Mouse (Mus musculus): ENCODE data around the gene Dpy19l3. TPM values are rescaled to one million over a fixed set of nuclear protein-coding genes. Genes with fewer than 3 reads are reported as not detected.

Dpy19l3 gene
- total RNA-seq (2015) (4.9 and 6.2 TPM in 2 replicates), total RNA-seq (2017) (1.3 and 1.7 TPM in 2 replicates)

DNA sequence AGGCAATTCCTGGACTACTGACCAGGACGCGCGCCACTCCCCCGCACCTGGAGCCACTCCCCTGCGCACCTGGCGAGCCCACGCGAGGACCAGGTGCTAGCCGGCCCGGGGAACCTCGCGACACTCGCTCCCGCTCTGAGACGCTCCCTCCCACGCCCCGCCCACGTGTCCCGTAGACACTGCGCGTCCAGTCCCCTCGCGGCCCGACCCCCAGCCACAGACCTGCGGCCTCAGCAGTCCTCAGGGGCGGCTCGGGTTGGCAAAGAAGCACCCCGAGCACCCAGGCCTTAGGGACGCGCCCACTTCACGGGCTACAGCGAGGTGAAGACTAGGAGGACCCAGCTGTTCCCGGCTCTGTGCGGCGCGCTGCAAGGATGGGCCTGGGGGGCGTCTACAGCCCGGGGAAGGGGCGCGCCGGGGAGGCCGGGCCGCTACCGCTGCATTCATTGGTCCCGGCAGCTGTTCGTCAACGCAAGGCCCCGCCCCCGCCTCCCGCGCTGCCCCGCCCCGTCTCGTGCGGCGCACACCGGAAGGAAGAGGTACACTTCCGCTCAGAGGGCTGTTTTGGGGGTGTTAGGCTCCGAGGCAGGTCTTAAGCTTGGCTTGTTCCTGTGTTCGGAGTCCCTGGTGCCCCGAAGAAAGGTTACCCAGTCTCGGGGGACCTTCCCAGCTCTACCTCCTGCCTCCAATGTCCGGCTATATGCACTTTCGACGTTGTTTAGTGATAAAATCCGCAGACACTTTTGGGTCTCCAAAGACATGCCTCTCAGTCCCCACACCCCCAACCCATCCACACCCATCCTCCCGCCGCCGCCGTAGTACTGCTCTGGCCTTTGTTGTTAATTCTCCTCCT is at the start of gene Dpy19l3:
Gene Dpy19l3 (minus strand): TSS at position 422 of the 853 bp plus-strand sequence.
- ATAC-seq (ENCODE audit: poor library complexity, severe bottlenecking), result peak; percentile 85

DNA sequence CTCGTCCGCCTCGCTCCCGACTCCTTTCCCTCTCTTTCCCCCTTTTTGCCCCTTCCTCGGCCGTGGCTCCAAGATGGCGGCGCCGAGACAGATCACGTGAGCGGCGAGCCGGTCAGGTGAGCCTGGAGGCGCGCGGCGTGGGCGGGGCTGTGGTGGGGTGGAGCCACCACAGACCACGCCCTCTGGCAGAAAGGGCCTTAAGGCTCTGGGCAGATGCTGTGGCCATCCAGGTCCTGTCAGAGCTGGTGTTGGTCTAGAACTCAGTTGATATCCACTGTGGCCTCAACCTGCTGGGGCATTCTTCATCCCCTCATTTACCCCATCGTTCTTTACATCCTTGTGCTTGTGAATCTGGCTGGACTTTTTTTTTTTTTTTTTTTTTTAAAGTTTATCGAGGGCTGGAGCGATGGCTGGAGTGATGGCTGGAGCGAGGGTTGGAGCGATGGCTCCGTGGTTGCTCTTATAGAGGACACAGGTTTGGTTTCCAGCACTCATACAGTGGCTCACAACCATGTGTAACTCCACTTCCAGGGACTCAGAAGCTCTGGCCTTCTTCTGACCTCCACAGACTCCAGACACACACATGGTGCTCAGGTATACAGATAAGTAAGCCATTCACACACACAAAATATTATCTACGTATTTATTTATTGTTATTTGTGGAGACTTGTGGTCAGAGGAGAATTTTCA is 48.8 kb upstream of the Dpy19l3 start, which contains the start of gene Zfp507:
Gene Zfp507 (minus strand): TSS at position 98 of the 690 bp plus-strand sequence.
- ATAC-seq (ENCODE audit: poor library complexity, severe bottlenecking), result peak; percentile 97

DNA sequence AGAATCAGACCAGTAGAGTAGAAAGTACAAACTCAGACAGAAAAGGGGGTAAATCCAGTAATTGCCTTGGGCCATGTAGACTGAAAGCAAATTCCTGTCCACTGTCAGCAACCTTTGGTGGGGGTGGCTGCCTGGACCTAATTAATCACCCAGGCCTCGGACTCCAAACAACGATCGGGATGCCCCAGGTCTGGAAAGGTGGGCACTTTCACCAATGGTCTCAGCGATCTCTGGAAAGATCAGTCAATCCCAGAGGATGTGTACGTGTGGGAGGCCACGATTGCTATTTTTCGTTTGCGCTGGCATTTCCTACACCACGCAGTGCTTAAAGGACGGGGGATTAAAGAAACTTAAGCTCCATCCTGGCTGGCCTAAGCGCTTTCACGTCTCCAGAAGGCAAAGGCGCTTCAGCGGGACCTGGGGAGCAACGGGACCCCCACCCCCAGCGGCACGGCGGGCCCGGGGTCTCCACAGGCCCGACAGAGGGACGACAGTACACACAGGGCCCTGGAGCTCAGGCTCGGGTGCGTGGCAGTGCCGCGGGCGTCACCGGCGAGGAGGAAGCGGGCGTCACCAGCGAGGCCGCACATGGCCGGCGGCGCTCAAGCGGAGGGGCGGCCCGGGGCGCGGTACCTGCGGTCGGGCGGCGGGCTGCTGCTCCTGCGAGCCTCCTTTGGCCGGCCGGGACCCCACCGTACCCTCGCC is 48.1 kb upstream of the Dpy19l3 start:
- ATAC-seq (ENCODE audit: poor library complexity, severe bottlenecking), result peak; percentile 75

DNA sequence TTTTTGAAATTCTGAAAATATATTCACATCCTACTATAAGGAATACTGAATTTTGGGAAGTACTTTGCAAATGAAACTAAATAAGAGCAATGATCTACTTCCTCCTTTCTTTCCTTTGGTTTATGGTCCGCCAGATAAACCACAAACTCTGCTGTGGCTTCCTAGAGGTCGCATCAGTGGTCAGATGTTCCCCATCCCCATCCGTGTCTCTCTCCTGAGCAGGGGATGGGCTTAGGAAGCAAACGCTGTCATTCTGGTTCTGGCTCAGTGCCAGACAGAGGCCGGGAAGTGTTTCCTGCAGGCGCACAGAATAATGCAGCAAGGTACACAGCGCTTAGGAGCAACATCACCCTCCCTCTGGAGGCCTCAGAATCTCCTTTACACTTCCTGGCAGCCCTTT is 41.9 kb upstream of the Dpy19l3 start:
- peak; percentile 79 for ATAC-seq (ENCODE audit: poor library complexity, severe bottlenecking)

DNA sequence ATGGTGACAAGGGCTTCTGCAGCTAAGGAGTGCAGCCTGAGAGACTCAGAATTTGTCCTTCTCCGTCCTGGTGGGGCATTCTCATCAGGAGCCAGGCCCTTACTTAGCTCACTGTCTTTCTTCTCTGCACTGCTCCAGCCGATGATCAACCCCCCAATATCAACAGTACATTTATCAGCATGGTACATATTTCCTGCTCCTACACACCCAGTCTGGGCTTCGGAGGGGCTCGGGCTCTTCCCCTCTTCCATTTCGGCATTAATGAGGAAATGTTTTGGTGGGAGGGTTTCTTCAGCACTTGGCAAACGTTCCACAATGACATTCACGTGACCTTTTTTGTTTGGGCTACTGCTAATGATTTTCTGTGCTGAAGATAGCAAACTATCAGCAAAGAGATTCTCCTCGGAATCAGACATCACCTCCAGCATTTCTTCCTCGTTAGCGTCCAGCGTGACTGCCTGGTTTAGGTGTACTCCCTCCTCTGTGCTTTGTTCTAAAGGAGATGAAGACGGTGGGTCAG is 40.0 kb upstream of the Dpy19l3 start:
- no peak for ATAC-seq (ENCODE audit: poor library complexity, severe bottlenecking)

DNA sequence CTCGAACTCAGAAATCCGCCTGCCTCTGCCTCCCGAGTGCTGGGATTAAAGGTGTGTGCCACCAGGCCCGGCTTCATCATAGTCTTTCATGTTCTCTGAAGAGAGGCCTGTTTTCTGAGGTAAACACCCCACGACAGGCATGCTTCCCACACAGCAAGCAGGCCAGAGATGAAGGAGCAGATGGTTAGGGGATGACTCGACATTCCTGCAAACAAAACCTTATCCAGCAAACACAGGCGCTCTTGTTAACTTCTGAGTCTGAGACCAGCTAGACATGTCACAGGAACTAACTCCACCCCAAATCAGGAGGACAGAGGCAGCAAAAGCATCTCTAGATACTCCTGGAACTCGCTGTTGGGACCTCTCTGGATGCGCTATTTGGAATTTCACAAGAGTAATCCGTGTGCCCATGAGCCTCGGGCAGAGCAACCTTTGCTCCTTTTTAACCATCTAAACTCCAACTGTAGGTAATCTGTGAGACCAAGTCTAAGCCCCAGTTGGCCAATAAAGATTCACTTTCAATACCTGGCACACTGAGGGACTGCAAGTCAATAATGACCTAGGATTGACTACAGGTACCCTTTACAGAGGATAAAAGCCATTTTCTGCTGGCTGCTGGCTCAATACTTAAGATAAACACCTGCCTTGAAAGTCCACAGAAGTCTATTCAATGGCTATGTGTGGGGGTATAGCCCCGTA is 38.0 kb upstream of the Dpy19l3 start:
- ATAC-seq (ENCODE audit: poor library complexity, severe bottlenecking), result no peak

DNA sequence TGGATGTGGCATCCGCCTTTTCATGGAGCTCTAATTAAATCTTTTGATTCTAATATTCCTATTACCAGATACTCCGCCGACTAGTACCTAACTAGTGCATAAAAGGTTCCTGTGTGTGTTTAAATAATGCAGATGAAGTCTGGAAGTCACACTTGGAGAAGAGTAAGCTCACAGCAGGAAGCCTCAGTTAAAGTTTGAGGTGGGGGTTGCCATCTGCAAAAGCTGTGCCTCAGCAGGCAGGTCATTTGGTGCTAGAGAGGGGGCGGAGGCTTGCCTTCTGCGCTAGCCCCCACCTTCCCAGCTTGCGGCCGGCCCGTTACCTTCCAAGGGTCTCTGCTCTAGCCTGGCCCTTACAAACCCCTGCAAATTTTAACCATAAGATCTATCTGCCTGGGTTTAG is 36.7 kb upstream of the Dpy19l3 start:
- no peak for ATAC-seq (ENCODE audit: poor library complexity, severe bottlenecking)

DNA sequence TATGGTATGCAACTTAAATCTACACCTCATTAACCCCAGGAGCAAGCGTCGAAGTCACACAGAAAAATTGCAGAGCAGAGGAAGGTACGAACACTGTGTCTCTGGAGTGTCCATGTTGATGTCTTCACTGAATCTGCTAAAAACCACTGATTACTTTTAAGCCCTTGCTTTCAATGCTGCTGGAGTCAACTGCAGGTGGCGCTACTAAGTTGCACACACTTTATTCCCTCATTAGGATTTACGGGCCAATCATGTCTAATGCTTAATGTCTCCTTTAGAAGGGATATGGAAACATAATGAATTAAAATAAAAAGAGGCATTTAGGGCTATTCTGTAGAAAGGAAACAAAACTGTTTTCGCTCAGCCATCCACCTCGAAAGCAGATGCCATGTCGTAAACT is 35.9 kb upstream of the Dpy19l3 start:
- no peak for ATAC-seq (ENCODE audit: poor library complexity, severe bottlenecking)

DNA sequence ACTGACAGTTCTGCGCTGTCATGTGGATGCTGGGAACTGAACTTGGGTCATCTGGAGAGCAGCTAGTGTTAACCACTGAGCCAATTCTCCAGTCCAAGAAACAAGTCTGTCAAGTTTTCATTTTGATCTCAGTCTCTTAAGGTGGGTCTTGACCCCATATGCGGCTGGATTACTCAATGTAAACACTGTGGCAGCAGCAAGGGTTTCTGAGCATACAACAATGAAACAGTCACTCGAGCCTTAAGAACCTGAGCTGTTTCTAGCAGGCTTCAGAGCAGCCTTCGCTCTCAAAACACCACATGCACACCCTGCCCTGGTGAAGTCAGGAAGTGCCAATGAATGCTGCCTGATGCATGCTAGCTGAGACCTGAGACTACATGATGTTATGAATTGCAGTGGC is 31.3 kb upstream of the Dpy19l3 start:
- no peak for ATAC-seq (ENCODE audit: poor library complexity, severe bottlenecking)

DNA sequence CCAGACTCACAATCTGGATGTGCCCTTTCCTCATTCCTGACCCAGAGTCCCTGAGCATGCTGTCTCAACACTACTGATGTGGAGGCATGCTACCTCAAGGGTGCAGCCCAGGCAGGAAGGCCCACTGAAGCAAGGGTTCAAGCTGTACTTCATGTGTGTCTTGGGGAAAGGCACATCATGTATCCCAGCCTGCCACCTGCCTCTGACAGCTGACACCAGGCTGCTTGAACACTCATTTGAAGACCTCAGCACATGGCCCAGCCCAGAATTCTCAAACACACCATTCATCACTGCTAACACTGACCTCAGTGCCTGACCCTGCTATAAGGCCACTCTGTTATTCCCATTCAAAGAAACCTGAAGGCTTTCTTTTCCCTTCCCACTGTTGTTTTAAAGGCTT is 28.0 kb upstream of the Dpy19l3 start:
- no peak for ATAC-seq (ENCODE audit: poor library complexity, severe bottlenecking)

DNA sequence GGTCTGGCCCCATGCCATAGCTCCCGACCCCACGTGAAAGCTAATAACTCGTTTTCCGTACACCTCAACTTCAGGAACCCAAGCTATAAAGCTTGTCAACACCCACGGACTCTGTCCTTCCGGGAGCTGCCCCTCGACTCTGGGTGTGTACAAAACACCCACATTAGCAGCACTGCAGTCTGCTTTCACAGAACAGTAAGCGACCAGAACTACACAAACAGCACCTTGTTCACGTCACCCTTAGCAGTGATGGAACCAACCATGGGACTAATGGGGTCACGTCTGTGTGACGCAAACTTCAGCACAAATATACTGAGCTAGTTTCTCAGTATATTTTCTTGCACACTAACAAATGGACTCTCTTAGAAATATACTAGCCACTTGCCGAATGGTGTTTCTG is 19.9 kb upstream of the Dpy19l3 start:
- no peak for ATAC-seq (ENCODE audit: poor library complexity, severe bottlenecking)

DNA sequence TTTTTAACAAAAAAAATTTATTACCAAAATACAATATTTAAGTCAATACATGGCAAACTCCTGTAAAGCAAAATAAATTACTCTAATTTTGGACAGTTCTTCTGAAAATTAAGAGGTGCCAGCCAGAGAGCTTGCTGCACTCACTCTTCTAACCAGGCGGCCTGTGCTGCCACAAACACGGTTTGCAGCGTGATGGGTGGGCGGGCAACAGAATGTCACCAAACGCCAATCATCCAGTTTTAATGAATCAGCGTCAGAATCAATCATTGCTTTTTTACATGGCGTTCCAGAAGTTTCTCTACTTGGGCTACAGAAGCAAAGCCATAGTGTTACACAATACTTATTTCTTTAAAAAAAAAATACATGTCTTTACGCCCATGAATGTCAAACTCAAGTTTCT is 18.1 kb upstream of the Dpy19l3 start:
- no peak for ATAC-seq (ENCODE audit: poor library complexity, severe bottlenecking)

DNA sequence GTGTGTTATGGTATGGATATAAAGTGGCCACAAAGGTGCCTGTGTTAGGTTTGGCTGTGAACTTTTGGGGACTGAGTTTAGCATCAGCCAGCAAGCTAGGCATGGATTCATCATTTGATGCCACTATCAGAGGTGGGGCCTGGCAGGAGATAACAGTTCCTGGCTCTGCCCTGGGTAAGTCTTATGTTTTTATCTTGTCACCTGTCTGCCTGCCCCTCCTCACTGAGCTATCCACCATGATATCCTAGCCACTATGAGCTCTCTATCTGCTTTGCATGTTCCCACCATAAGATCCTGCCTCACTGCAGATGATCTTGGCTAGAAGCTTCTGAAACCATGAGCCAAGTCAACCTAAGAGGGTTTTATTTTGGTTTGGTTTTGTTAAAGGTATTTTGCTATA is 16.9 kb upstream of the Dpy19l3 start:
- no peak for ATAC-seq (ENCODE audit: poor library complexity, severe bottlenecking)

DNA sequence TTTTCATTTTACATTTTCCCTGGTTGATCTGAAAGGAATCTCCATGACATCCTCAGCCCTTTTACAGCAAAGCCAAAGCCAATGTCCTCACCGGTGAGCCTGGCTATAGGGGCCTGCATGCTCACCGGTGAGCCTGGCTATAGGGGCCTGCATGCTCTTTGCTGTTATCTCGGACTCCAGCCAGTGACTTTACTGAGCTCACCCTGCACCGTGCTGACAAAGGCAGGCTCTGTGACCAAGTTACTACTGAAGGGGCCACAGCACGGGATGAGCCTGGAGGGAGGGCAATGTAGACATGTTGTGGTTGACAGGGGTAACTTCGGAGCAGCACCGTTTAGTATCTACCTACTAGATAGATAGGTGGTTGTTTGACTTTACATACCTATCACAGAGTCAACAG is 15.9 kb upstream of the Dpy19l3 start:
- no peak for ATAC-seq (ENCODE audit: poor library complexity, severe bottlenecking)

DNA sequence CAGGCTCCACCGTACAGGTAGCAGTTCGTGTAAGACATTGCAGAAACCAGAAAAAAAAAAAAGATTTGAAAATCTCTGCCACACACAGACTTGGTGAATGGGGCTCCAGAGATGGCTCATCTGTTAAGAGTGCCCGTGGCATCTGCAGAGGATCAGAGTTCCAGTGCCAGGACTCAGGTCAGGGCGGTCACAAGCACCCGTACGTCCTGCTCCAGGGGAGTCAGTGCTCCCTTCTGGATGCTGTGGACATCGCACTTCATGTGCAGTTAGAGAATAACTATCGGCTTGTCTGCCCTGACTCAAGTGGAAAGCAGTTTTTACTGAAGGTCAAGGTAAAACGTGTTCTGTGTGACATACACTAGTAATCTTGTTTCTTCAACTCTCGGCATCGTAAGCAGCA is 10.2 kb upstream of the Dpy19l3 start:
- no peak for ATAC-seq (ENCODE audit: poor library complexity, severe bottlenecking)

DNA sequence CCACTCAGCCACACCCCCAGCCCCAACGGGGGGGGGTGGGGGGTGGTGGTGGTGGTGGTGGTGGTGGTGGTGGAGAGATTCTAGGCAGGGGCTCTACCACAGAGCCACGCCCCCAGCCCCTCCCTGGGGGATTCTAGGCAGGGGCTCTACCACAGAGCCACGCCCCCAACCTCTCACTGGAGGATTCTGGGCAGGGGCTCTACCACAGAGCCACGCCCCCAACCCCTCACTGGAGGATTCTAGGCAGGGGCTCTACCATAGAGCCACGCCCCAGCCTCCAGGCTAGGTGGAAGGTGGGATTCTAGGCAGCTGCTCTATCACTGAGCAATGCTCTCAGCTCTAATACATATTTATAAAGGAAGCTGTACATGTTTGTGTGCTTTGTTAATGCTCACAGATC is 7.5 kb upstream of the Dpy19l3 start:
- ATAC-seq (ENCODE audit: poor library complexity, severe bottlenecking), result no peak

DNA sequence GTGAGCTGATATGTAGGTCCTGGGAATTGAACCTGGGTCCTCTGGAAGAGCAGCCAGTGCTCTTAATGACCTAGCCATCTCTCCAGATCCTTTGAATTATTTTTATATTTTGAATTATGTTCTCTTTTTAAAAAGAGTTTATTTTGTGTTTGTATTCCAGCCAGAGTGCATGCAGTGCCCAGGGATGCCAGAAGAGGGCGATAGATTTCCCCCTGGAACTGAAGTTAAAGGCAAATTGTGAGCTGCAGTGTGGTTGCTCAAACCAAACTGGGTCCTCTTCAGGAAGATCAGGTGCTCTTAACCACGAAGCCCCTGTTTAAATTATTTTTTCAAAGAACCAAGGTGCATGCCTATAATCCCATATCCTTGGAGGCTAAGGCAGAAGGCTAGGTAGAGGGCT is 5.3 kb upstream of the Dpy19l3 start:
- no peak for ATAC-seq (ENCODE audit: poor library complexity, severe bottlenecking)

DNA sequence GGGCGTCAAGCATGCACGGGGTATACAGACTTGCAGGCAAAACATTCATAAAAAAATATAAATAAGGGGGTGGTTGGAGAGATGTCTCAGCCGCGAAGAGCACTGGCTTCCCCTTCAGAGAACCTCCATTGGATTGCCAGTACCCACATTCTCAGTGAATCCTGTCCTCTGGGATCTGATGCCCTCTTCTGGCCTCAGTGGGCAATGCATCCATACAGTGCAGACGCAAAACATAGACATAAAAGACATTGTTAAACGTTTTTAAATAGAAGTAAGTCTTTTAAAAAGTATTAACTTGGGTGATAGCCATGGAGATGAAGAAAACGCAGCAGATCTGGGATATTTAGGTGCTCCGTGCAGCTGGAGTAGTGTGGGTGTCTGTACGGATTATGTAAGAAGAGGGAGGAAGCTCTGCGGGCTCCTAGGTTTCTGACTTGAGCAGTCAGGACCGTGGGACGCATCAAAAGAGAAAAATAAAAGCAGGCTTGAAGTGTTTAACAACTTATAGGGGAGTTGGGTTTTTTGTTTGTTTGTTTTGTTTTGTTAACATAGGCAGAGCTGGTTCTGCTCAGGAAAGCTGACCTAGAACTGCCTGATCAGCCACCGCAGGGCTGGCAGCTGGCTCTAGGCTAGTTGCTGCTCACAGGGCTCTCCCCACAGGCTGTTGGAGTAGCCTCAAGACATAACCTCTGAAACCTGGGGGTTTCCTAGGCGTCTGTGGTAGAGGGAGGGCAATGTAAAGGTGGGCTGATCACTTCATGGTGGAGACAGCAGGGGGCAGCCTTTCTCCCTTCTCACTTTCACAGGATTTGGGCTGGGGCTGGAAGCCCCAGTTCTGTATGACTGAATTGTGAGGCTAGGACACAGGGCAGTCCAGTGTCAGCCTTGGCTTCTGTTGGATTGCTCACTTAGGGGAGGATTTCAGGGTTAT is 2.5 kb upstream of the Dpy19l3 start:
- peak; percentile 41; the same call in 1 of the 2 replicates for ATAC-seq (ENCODE audit: poor library complexity, severe bottlenecking)

DNA sequence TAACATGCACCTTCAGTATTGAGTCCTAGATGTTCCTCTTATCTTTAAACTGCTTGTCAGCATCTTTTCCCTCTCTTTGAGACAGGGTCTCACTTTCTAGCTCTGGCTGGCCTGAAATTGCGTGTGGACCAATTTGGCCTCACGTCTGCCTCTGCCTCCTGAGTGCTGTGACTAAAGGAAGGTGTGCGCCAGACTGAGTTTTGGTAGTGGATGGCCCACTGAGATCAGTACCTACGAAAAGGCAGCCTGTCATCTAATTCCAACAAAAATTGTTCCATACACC is 573 bp upstream of the Dpy19l3 start:
- no peak for ATAC-seq (ENCODE audit: poor library complexity, severe bottlenecking)

Measured in megakaryocyte, adult 5-6 weeks (primary cell).